Mouse (Mus musculus) cerebellum, postnatal 25 days (tissue): ENCODE measurements around the gene Gm5294.
A peak's percentile ranks its signal among the peaks of the same experiment; 100 is the strongest.

ENCODE experiments used
- DNase-seq, 2 experiments: peaks; one replicate each; pipeline ENCODE4 v3.0.0; 2021; ENCODE audit warnings: mixed read lengths in 2 of 2

Gm5294 gene

GRCm38 (mm10) chr5:138819780-138820179 lies at the start of gene Gm5294:
Gene Gm5294, plus strand, starts transcription at chr5:138820080.
- DNase-seq: no peak

GRCm38 (mm10) chr5:138775096-138775495 lies 44.8 kb upstream of the Gm5294 start:
- no peak for DNase-seq

GRCm38 (mm10) chr5:138776346-138776745 lies 43.5 kb upstream of the Gm5294 start:
- peak in 1 of 2 experiments; percentile 18 for DNase-seq

GRCm38 (mm10) chr5:138778731-138779463 lies 41.0 kb upstream of the Gm5294 start:
- peak; percentile 47 to 63 for DNase-seq

GRCm38 (mm10) chr5:138779655-138780054 lies 40.2 kb upstream of the Gm5294 start:
- DNase-seq: no peak

- DNase-seq: no peak
Observed at GRCm38 (mm10) chr5:138782697-138783096, 37.2 kb upstream of the Gm5294 start.

- DNase-seq: no peak
Observed at GRCm38 (mm10) chr5:138783181-138783580, 36.7 kb upstream of the Gm5294 start.

- peak in 1 of 2 experiments; percentile 23 for DNase-seq
Observed at GRCm38 (mm10) chr5:138785986-138786515, 33.8 kb upstream of the Gm5294 start.

- DNase-seq: no peak
Observed at GRCm38 (mm10) chr5:138787648-138788047, 32.2 kb upstream of the Gm5294 start.

GRCm38 (mm10) chr5:138788481-138789211 lies 31.2 kb upstream of the Gm5294 start:
- peak in 1 of 2 experiments; percentile 25 for DNase-seq

- no peak for DNase-seq
Observed at GRCm38 (mm10) chr5:138790954-138791480, 28.9 kb upstream of the Gm5294 start.

GRCm38 (mm10) chr5:138801588-138802116 lies 18.2 kb upstream of the Gm5294 start:
- no peak for DNase-seq

- peak; percentile 37 to 64 for DNase-seq
Observed at GRCm38 (mm10) chr5:138804286-138804685, 15.6 kb upstream of the Gm5294 start.

GRCm38 (mm10) chr5:138809767-138810166 lies 10.1 kb upstream of the Gm5294 start:
- no peak for DNase-seq

GRCm38 (mm10) chr5:138820717-138821332 lies 945 bp downstream of the Gm5294 start:
- DNase-seq: no peak

- no peak for DNase-seq
Observed at GRCm38 (mm10) chr5:138825090-138825489, 5.2 kb downstream of the Gm5294 start.

- DNase-seq: no peak
Observed at GRCm38 (mm10) chr5:138833406-138833805, 13.5 kb downstream of the Gm5294 start.

- DNase-seq: no peak
Observed at GRCm38 (mm10) chr5:138834910-138835309, 15.0 kb downstream of the Gm5294 start.

- DNase-seq: no peak
Observed at GRCm38 (mm10) chr5:138840981-138841380, 21.1 kb downstream of the Gm5294 start.

GRCm38 (mm10) chr5:138843168-138843824 lies 23.4 kb downstream of the Gm5294 start:
- no peak for DNase-seq

- DNase-seq: peak in 1 of 2 experiments; percentile 26
Observed at GRCm38 (mm10) chr5:138846506-138846905, 26.6 kb downstream of the Gm5294 start.

- peak; percentile 91 to 92 for DNase-seq
Observed at GRCm38 (mm10) chr5:138848102-138848501, 28.2 kb downstream of the Gm5294 start.
